In genomic region chr10:78163923-78164322, GRCm38 (mm10) we compare ENCODE assay signal across 8 mouse cellular contexts. TPM values are rescaled to one million over a fixed set of nuclear protein-coding genes. Genes with fewer than 3 reads are reported as not detected.
DNase-seq lines count a peak whose midpoint lies in the region; ATAC-seq lines count a peak whose summit lies in the region.

No protein-coding gene starts in this region.

- H3K27me3 ChIP-seq in heart, embryonic 12.5 days (replicated peaks), result no peaks in the 10 kb centered on the region

- no peak overlapping the region for H3K4me2 ChIP-seq in heart, embryonic 12.5 days

- H3K4me1 ChIP-seq in heart, embryonic 12.5 days (replicated peaks), result peaks cover 15% of the 10 kb centered on the region

- WGBS in heart, embryonic 12.5 days, result 31% methylated on average over 4 of the region's 4 CpGs

- no peak overlapping the region for H3K27ac ChIP-seq in heart, embryonic 12.5 days (ENCODE audit: poor library complexity, severe bottlenecking)

- DNase-seq in heart, adult 8-10 months (ENCODE audit: low spot score), result peak; percentile 79
- peak; percentile 52 to 71 for DNase-seq in CD8-positive naive resting alpha-beta T cell, adult 2 months (ENCODE audit: low read depth in 2 of 2, low spot score in 2 of 2)
- peak; percentile 54 for DNase-seq in c-Kit-positive CD71-positive TER-119-negative erythroid progenitor cells, embryonic 14.5 days (ENCODE audit: low read depth)
- DNase-seq in forelimb bud, embryonic 11.5 days (ENCODE audit: low read depth, low spot score), result peak; percentile 67
- DNase-seq in layer of hippocampus, adult 11-12 months (ENCODE audit: low spot score), result peak; percentile 76
- peak; percentile 61 to 84 for DNase-seq in spleen, postnatal 4 days (ENCODE audit: low spot score in 2 of 2)

- H3K9me3 ChIP-seq in heart, embryonic 12.5 days (replicated peaks), result no peaks in the 10 kb centered on the region

- H3K36me3 ChIP-seq in heart, embryonic 12.5 days, result peaks cover 68% of the 10 kb centered on the region

- no peak for ATAC-seq in heart, embryonic 12.5 days (ENCODE audit: insufficient number of reproducible peaks, low FRiP score)
- ATAC-seq in megakaryocyte, adult 5-6 weeks (ENCODE audit: poor library complexity, severe bottlenecking), result peak; percentile 58

- H3K4me3 ChIP-seq in heart, embryonic 12.5 days, result no peak overlapping the region

- no peak overlapping the region for H3K9ac ChIP-seq in heart, embryonic 12.5 days

RNA-seq across cellular contexts. Expression of gene D10Jhu81e, which starts 5.7 kb away (rescaled TPM):
- total RNA-seq in heart, adult 8-10 months (2022), result 100 to 1,000 TPM; 676 to 739 (median 714) TPM
- polyA plus RNA-seq in heart, embryonic 12.5 days (2016; fragmentation: Nextera tagmentation; extraction: Ambion mirVana), result 38.0 and 38.7 TPM in 2 replicates
- 22.7 and 25.3 TPM in 2 replicates for total RNA-seq in megakaryocyte, adult 5-6 weeks (2015)
- total RNA-seq in megakaryocyte, adult 5-6 weeks (2017), result 57.6 and 69.2 TPM in 2 replicates

RNA-seq across cellular contexts. Expression of gene Pwp2, which starts 21.0 kb away (rescaled TPM):
- 10 to 100 TPM; 11.1 to 12.3 (median 11.6) TPM for total RNA-seq in heart, adult 8-10 months (2022)
- polyA plus RNA-seq in heart, embryonic 12.5 days (2016; fragmentation: Nextera tagmentation; extraction: Ambion mirVana), result 14.1 and 14.2 TPM in 2 replicates
- total RNA-seq in megakaryocyte, adult 5-6 weeks (2015), result 2.2 and 3.0 TPM in 2 replicates
- 7.4 and 8.8 TPM in 2 replicates for total RNA-seq in megakaryocyte, adult 5-6 weeks (2017)

Comparison
In these comparisons a context has a peak if more than half of its experiments do, and no peak if none do; other contexts are left out.
1. RNA of gene D10Jhu81e, which starts 5.7 kb away (total RNA-seq): 676 to 739 TPM in heart, adult 8-10 months; 22.7 to 69.2 TPM in megakaryocyte, adult 5-6 weeks; every median in the first group is over 4 times any median in the second.
2. Peak in every context shown above with its lines, with median percentiles within 50 percentile points of each other: DNase-seq.